Mouse (Mus musculus): ENCODE measurements around the gene Ablim1. TPM values are rescaled to one million over a fixed set of nuclear protein-coding genes. Genes with fewer than 3 reads are reported as not detected.
A peak's percentile ranks its signal among the peaks of the same experiment; 100 is the strongest.

Ablim1 gene
- polyA plus RNA-seq, 1 experiment from 2014 or later, result 40.5 TPM

DNA sequence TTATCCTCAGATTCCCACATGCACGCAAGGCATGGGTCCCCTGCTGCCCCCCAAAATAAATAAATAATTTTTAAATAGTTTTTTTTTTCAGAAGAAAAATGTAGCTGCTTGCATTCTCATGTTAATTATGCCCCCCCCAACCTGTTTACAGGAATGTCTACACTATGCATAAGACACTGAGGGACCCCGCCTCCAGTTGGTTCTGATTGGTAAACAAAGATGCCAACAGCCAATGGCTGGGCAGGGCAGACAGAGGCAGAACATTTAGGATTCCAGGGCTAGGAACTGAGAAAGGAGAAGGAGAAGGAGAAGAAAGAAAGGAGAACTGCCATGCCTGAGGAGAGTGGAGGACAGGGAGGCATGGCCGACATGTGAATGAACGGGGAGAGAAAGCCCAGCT lies 18.6 kb upstream of the Ablim1 start:
- Histone ChIP-seq H3K4me1 (replicated peaks; ENCODE audit: insufficient read depth, low read length) (no peaks in the 10 kb centered on the region), H3K36me3 (ENCODE audit: insufficient read depth, low read length) (no peaks in the 10 kb centered on the region), H3K4me3 (replicated peaks; ENCODE audit: low read depth, low read length) (no peak overlapping the region), H3K27ac (no peak overlapping the region), H3K27me3 (ENCODE audit: insufficient read depth, low read length) (no peaks in the 10 kb centered on the region), H3K9ac (ENCODE audit: low read depth, low read length) (no peak overlapping the region), H3K9me3 (replicated peaks; ENCODE audit: low read length) (no peaks in the 10 kb centered on the region), H3K4me2 (ENCODE audit: low read length) (no peak overlapping the region)
- DNase-seq (ENCODE audit: low spot score) (no peak), ATAC-seq (replicated peaks; ENCODE audit: low FRiP score, low read depth) (no peak)
- TF ChIP-seq CTCF (IDR thresholded peaks at IDR 0.05; ENCODE audit: low read depth), result no peak
- 93% methylated on average over 4 of the region's 4 CpGs for WGBS

- WGBS, result 79% methylated on average over 6 of the region's 6 CpGs
Measured at GRCm38 (mm10) chr19:57331237-57331636, 16.5 kb upstream of the Ablim1 start.

GRCm38 (mm10) chr19:57330309-57330708 lies 15.6 kb upstream of the Ablim1 start:
- Histone ChIP-seq H3K4me2 (ENCODE audit: low read length) (no peak overlapping the region), H3K27ac (no peak overlapping the region), H3K9me3 (replicated peaks; ENCODE audit: low read length) (no peaks in the 10 kb centered on the region), H3K27me3 (ENCODE audit: insufficient read depth, low read length) (no peaks in the 10 kb centered on the region), H3K36me3 (ENCODE audit: insufficient read depth, low read length) (no peaks in the 10 kb centered on the region), H3K4me1 (replicated peaks; ENCODE audit: insufficient read depth, low read length) (no peaks in the 10 kb centered on the region), H3K4me3 (replicated peaks; ENCODE audit: low read depth, low read length) (no peak overlapping the region), H3K9ac (ENCODE audit: low read depth, low read length) (no peak overlapping the region)
- 79% methylated on average over 11 of the region's 11 CpGs for WGBS
- no peak for DNase-seq (ENCODE audit: low spot score)
- peak; percentile 35 for TF ChIP-seq CTCF (IDR thresholded peaks at IDR 0.05; ENCODE audit: low read depth)
- ATAC-seq (replicated peaks; ENCODE audit: low FRiP score, low read depth), result no peak

More at GRCm38 (mm10) chr19:57331237-57331636, 16.5 kb upstream of the Ablim1 start:
- no peak for TF ChIP-seq CTCF (IDR thresholded peaks at IDR 0.05; ENCODE audit: low read depth)
- H3K4me3 ChIP-seq (replicated peaks; ENCODE audit: low read depth, low read length), result no peak overlapping the region
- H3K9me3 ChIP-seq (replicated peaks; ENCODE audit: low read length), result no peaks in the 10 kb centered on the region
- no peak overlapping the region for H3K27ac ChIP-seq
- no peak for DNase-seq (ENCODE audit: low spot score)
- no peaks in the 10 kb centered on the region for H3K36me3 ChIP-seq (ENCODE audit: insufficient read depth, low read length)
- no peak overlapping the region for H3K9ac ChIP-seq (ENCODE audit: low read depth, low read length)
- ATAC-seq (replicated peaks; ENCODE audit: low FRiP score, low read depth), result no peak
- H3K4me2 ChIP-seq (ENCODE audit: low read length), result no peak overlapping the region
- H3K4me1 ChIP-seq (replicated peaks; ENCODE audit: insufficient read depth, low read length), result no peaks in the 10 kb centered on the region
- H3K27me3 ChIP-seq (ENCODE audit: insufficient read depth, low read length), result no peaks in the 10 kb centered on the region

DNA sequence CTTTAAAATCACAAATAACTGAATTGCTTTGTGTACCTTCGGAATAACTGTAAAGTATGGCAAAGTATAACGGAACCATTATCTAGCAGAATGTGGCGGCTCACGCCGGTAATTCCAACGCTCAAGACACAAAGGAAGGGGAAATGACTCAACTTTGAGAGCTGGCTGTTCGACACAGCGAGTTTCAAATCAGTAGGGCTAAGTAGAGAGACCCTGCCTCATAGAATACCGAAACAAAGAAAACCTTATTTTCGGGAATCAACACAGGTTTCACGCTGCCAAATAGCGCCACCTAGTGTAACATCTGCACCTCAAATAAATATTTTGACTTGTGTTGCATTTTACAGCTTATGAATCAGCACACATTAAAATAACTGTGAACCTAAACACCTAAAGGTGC lies 14.1 kb upstream of the Ablim1 start:
- no peak for ATAC-seq (replicated peaks; ENCODE audit: low FRiP score, low read depth)
- TF ChIP-seq CTCF (IDR thresholded peaks at IDR 0.05; ENCODE audit: low read depth), result peak; percentile 82
- peak; percentile 57 for DNase-seq (ENCODE audit: low spot score)

DNA sequence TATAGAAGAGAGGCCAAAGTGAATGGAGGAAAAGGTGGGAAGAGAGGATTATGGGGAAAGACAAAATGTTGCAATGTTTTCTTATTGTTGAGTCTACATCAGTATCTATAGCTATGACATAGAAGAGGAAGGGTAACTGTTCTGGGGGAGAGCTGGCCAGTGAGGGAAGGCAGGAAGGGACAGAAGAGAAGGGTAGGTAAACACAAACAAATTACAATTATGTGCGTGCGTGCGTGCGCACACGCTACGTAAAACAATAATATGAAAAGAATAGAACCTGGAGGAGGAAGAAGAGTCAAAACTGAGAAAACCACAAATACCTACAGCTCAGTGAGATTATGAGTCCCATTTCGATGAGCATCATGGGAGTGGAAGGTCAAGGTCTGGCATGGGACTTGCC lies 13.6 kb upstream of the Ablim1 start:
- 95% methylated on average over 7 of the region's 7 CpGs for WGBS
- DNase-seq (ENCODE audit: low spot score) (no peak), ATAC-seq (replicated peaks; ENCODE audit: low FRiP score, low read depth) (no peak)
- Histone ChIP-seq H3K36me3 (ENCODE audit: insufficient read depth, low read length) (no peaks in the 10 kb centered on the region), H3K4me1 (replicated peaks; ENCODE audit: insufficient read depth, low read length) (no peaks in the 10 kb centered on the region), H3K9me3 (replicated peaks; ENCODE audit: low read length) (no peaks in the 10 kb centered on the region), H3K4me2 (ENCODE audit: low read length) (no peak overlapping the region), H3K27ac (no peak overlapping the region), H3K27me3 (ENCODE audit: insufficient read depth, low read length) (no peaks in the 10 kb centered on the region), H3K9ac (ENCODE audit: low read depth, low read length) (no peak overlapping the region), H3K4me3 (replicated peaks; ENCODE audit: low read depth, low read length) (no peak overlapping the region)
- TF ChIP-seq CTCF (IDR thresholded peaks at IDR 0.05; ENCODE audit: low read depth), result no peak

More for the DNA sequence above, 14.1 kb upstream of the Ablim1 start:
- Histone ChIP-seq H3K4me2 (ENCODE audit: low read length) (no peak overlapping the region), H3K9ac (ENCODE audit: low read depth, low read length) (no peak overlapping the region), H3K9me3 (replicated peaks; ENCODE audit: low read length) (no peaks in the 10 kb centered on the region), H3K4me1 (replicated peaks; ENCODE audit: insufficient read depth, low read length) (no peaks in the 10 kb centered on the region), H3K36me3 (ENCODE audit: insufficient read depth, low read length) (no peaks in the 10 kb centered on the region), H3K4me3 (replicated peaks; ENCODE audit: low read depth, low read length) (no peak overlapping the region), H3K27me3 (ENCODE audit: insufficient read depth, low read length) (no peaks in the 10 kb centered on the region), H3K27ac (no peak overlapping the region)
- 72% methylated on average over 12 of the region's 12 CpGs for WGBS

DNA sequence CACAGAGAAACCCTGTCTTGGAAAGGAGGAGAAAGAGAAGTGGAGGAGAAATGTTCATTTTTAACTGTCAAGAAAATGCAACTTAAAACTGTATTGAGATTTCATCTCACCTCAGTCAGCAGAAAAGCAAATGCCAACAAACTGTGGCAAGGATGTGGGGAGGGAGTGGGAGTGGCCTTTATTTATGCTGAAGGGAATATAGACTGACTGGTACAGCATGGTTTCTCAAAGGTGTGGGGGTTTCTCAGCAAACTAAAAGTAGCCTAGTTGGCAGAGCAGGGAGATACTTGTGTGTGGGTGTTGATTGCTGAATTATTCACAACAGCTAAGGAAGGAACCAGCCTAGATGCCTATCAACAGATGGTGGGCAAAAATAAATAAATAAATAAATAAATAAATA lies 13.0 kb upstream of the Ablim1 start:
- no peak for ATAC-seq (replicated peaks; ENCODE audit: low FRiP score, low read depth)
- no peak overlapping the region for H3K4me3 ChIP-seq (replicated peaks; ENCODE audit: low read depth, low read length)
- no peak for TF ChIP-seq CTCF (IDR thresholded peaks at IDR 0.05; ENCODE audit: low read depth)
- DNase-seq (ENCODE audit: low spot score), result no peak
- no peaks in the 10 kb centered on the region for H3K36me3 ChIP-seq (ENCODE audit: insufficient read depth, low read length)
- no peak overlapping the region for H3K4me2 ChIP-seq (ENCODE audit: low read length)
- no peak overlapping the region for H3K27ac ChIP-seq
- H3K27me3 ChIP-seq (ENCODE audit: insufficient read depth, low read length), result no peaks in the 10 kb centered on the region
- H3K4me1 ChIP-seq (replicated peaks; ENCODE audit: insufficient read depth, low read length), result no peaks in the 10 kb centered on the region
- no peaks in the 10 kb centered on the region for H3K9me3 ChIP-seq (replicated peaks; ENCODE audit: low read length)
- no peak overlapping the region for H3K9ac ChIP-seq (ENCODE audit: low read depth, low read length)

DNA sequence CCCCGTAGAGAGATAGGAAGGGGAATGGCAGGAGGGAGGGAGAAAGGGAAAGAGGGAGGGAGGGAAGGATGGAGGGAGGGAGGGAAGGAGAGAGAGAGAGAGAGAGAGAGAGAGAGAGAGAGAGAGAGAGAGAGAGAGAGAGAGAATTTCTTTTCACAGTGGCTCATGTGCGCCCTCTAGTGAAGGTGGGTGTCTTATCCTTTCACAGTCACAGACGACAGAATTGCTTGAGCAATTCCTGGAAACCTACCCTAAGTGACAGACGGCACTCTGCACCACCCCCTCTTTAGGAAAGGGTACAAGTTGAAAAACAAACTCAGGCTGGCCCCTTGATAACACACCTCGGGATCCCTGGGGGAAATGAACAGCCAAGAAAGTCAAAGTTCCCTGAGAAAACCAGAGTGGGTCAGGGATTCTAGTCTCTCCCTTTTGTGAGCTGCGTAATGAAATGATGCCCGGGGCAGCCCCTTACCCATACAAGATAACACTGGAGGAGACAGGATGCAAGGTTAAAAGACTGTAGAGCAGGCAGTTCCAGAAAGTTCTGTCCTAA lies 11.1 kb upstream of the Ablim1 start:
- ATAC-seq (replicated peaks; ENCODE audit: low FRiP score, low read depth), result no peak
- Histone ChIP-seq H3K9me3 (replicated peaks; ENCODE audit: low read length) (no peaks in the 10 kb centered on the region), H3K4me3 (replicated peaks; ENCODE audit: low read depth, low read length) (no peak overlapping the region), H3K9ac (ENCODE audit: low read depth, low read length) (no peak overlapping the region), H3K4me1 (replicated peaks; ENCODE audit: insufficient read depth, low read length) (no peaks in the 10 kb centered on the region), H3K4me2 (ENCODE audit: low read length) (no peak overlapping the region), H3K36me3 (ENCODE audit: insufficient read depth, low read length) (no peaks in the 10 kb centered on the region), H3K27ac (no peak overlapping the region), H3K27me3 (ENCODE audit: insufficient read depth, low read length) (no peaks in the 10 kb centered on the region)
- TF ChIP-seq CTCF (IDR thresholded peaks at IDR 0.05; ENCODE audit: low read depth), result peak; percentile 86
- peak; percentile 74 for DNase-seq (ENCODE audit: low spot score)
- WGBS, result 26% methylated on average over 7 of the region's 7 CpGs
